Mouse (Mus musculus) liver, embryonic 11.5 days (tissue): Measurements from ENCODE around the gene Slc37a3. TPM values are rescaled to one million over a fixed set of nuclear protein-coding genes. Genes with fewer than 3 reads are reported as not detected.

ENCODE experiments used
- polyA plus RNA-seq: library from polyadenylated mRNA; unstranded; fragments of >200 nt; fragmentation: Nextera tagmentation; extraction: Ambion mirVana; gene quantifications from 2 replicates; pipeline ENCODE4 v1.2.1, GENCODE M21; 2014

Gene Slc37a3
- polyA plus RNA-seq, 1 experiment from 2014 or later = 14.8 TPM

Other genes starting within 250 kb of the Slc37a3 start
- gene Kdm7a, start 170.9 kb downstream of the Slc37a3 start, polyA plus RNA-seq = 7.3 and 8.5 TPM in 2 replicates
- 0.27 and 0.64 TPM in 2 replicates for gene Rab19, start 3.5 kb upstream of the Slc37a3 start, polyA plus RNA-seq
- gene Mkrn1, start 42.8 kb upstream of the Slc37a3 start, polyA plus RNA-seq = 50.8 and 53.5 TPM in 2 replicates
- gene Dennd2a, start 180.2 kb upstream of the Slc37a3 start, polyA plus RNA-seq = 12.4 and 12.6 TPM in 2 replicates
- gene Adck2, start 196.2 kb upstream of the Slc37a3 start, polyA plus RNA-seq = 20.6 and 22.8 TPM in 2 replicates
- gene Gm42420, start 208.1 kb upstream of the Slc37a3 start, polyA plus RNA-seq = 2.9 and 3.5 TPM in 2 replicates
- 311 and 331 TPM in 2 replicates for gene Ndufb2, start 214.9 kb upstream of the Slc37a3 start, polyA plus RNA-seq